Mouse (Mus musculus) lung, postnatal 0 days (tissue): ENCODE data around the gene Trim39. TPM values are rescaled to one million over a fixed set of nuclear protein-coding genes. Genes with fewer than 3 reads are reported as not detected.
A peak's percentile ranks its signal among the peaks of the same experiment; 100 is the strongest.

ENCODE experiments used
- ATAC-seq: fragments of 200-750 bp; cut with Nextera tagmentation; 2 replicates; pipeline ENCODE4 v1.8.0; 2017; ENCODE audit warnings: moderate library complexity
- DNase-seq: peaks from one replicate; pipeline ENCODE4 v3.0.0-alpha.2; 2016; ENCODE audit warnings: low spot score
- H3K27ac ChIP-seq: fragments of 300-500 bp; sonication (generic); 2 replicates; pipeline ENCODE4 v1.5.1; 2014; ENCODE audit warnings: antibody characterized with exemption, mild to moderate bottlenecking, low read length, mixed read lengths
- H3K27me3 ChIP-seq: fragments of 300-500 bp; sonication (generic); replicated peaks from 2 replicates; pipeline ENCODE4 v1.6.1; 2014; ENCODE audit warnings: low read length, mixed read lengths; ENCODE audit not compliant: insufficient read depth
- H3K36me3 ChIP-seq: fragments of 300-500 bp; sonication (generic); 2 replicates; pipeline ENCODE4 v1.6.1; 2014; ENCODE audit warnings: low read length, mixed read lengths; ENCODE audit not compliant: insufficient read depth
- H3K4me1 ChIP-seq: fragments of 300-500 bp; sonication (generic); 2 replicates; pipeline ENCODE4 v1.6.1; 2014; ENCODE audit warnings: antibody characterized with exemption, low read depth, low read length, mixed read lengths; ENCODE audit not compliant: insufficient read depth
- H3K4me2 ChIP-seq: fragments of 300-500 bp; sonication (generic); replicated peaks from 2 replicates; pipeline ENCODE4 v1.6.1; 2014; ENCODE audit warnings: low read depth, mild to moderate bottlenecking, low read length, moderate library complexity, mixed read lengths
- H3K4me3 ChIP-seq: fragments of 300-500 bp; sonication (generic); 2 replicates; pipeline ENCODE4 v1.5.1; 2014; ENCODE audit warnings: low read depth, low read length
- H3K9ac ChIP-seq: fragments of 300-500 bp; sonication (generic); replicated peaks from 2 replicates; pipeline ENCODE4 v1.6.1; 2014; ENCODE audit warnings: low read depth, mild to moderate bottlenecking
- H3K9me3 ChIP-seq: fragments of 300-500 bp; sonication (generic); 2 replicates; pipeline ENCODE4 v1.6.1; 2016; ENCODE audit warnings: low read length, mixed read lengths
- CTCF ChIP-seq: IDR thresholded peaks from 2 replicates; pipeline ENCODE4 v1.5.1; 2016; ENCODE audit warnings: antibody characterized with exemption, mild to moderate bottlenecking
- EP300 ChIP-seq: IDR thresholded peaks from 2 replicates; pipeline ENCODE4 v1.6.1; 2016; ENCODE audit warnings: antibody characterized with exemption, mild to moderate bottlenecking, control low read depth
- WGBS: fragments of 180-500 bp; shearing (Covaris S2); extraction: QIAGEN DNeasy Blood & Tissue Kit; methylation state at CpG from one replicate; pipeline ENCODE4 v1.1.7; 2014; 5-methylcytosine and 5-hydroxymethylcytosine counted together
- polyA plus RNA-seq: library from polyadenylated mRNA; unstranded; fragments of >200 nt; fragmentation: Nextera tagmentation; extraction: Ambion mirVana; gene quantifications from 2 replicates; pipeline ENCODE4 v1.2.1, GENCODE M21; 2015

Trim39 gene
- polyA plus RNA-seq, 1 experiment from 2014 or later, result 9.2 TPM

GRCm38 (mm10) chr17:36233572-36233971 is 38.5 kb downstream of the Trim39 start:
- no peak overlapping the region for H3K4me3 ChIP-seq
- H3K9me3 ChIP-seq, result no peaks in the 10 kb centered on the region
- no peaks in the 10 kb centered on the region for H3K4me1 ChIP-seq
- no peak for TF ChIP-seq EP300
- no peak for TF ChIP-seq CTCF
- 74% methylated on average over 5 of the region's 5 CpGs for WGBS
- no peaks in the 10 kb centered on the region for H3K36me3 ChIP-seq
- no peak overlapping the region for H3K27ac ChIP-seq
- no peak overlapping the region for H3K4me2 ChIP-seq
- H3K9ac ChIP-seq, result no peak overlapping the region
- H3K27me3 ChIP-seq, result peaks cover 7% of the 10 kb centered on the region
- DNase-seq, result no peak
- no peak for ATAC-seq

- Histone ChIP-seq H3K4me1 (no peaks in the 10 kb centered on the region), H3K4me2 (no peak overlapping the region), H3K36me3 (no peaks in the 10 kb centered on the region), H3K9ac (no peak overlapping the region), H3K27me3 (peaks cover 7% of the 10 kb centered on the region), H3K9me3 (no peaks in the 10 kb centered on the region), H3K4me3 (no peak overlapping the region), H3K27ac (no peak overlapping the region)
- TF ChIP-seq CTCF, result peak; percentile 82
- TF ChIP-seq EP300, result no peak
- ATAC-seq (no peak), DNase-seq (peak; percentile 97)
- WGBS, result 12% methylated on average over 34 of the region's 36 CpGs
These were observed 40.7 kb downstream of the Trim39 start for GRCm38 (mm10) chr17:36231318-36231717.

DNA sequence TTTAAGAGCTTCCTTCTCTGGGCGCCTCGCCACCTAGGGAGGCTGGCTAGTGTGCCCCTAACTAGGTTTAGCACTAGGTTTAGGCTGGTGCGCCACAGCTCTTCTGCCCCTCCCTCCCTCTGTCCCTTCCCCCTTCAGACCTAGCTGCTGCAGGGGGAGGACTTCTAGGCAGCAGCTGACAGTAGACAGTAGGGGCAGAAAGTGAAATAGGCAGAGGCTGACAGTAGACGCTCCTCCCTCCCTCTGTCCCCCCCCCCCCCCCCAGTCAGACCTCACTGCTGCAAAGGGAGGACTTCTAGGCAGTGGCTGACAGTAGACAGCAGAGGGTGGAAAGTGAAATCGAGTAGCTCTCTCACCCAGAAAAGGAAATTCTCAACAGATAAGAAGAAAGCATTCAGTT is 43.0 kb downstream of the Trim39 start:
- DNase-seq (no peak), ATAC-seq (no peak)
- Histone ChIP-seq H3K4me2 (no peak overlapping the region), H3K9me3 (no peaks in the 10 kb centered on the region), H3K4me3 (no peak overlapping the region), H3K27ac (no peak overlapping the region), H3K27me3 (peaks cover 22% of the 10 kb centered on the region), H3K4me1 (no peaks in the 10 kb centered on the region), H3K9ac (no peak overlapping the region), H3K36me3 (no peaks in the 10 kb centered on the region)
- WGBS, result 0% methylated on average over 5 of the region's 5 CpGs
- TF ChIP-seq EP300, result no peak
- no peak for TF ChIP-seq CTCF

DNA sequence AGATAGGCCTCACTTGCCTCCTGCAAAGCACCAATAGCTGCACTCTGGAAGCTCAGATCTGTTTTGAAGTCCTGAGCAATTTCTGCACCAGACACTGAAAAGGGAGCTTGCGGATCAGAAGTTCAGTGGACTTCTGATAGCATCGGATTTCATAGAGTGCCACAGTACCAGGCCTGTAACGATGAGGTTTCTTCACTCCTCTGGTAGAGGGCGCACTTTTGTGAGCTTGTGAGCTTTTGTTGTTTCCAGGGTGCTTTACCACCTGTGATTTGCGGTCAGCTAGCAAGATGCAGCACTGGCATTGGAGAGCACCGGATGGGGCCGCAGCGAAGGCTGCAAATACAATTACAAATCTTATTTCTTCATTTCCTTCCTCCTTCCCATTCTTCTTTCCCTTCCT is 45.1 kb downstream of the Trim39 start:
- no peaks in the 10 kb centered on the region for H3K9me3 ChIP-seq
- peak; percentile 52 for DNase-seq
- H3K4me3 ChIP-seq, result no peak overlapping the region
- H3K4me1 ChIP-seq, result no peaks in the 10 kb centered on the region
- H3K27me3 ChIP-seq, result peaks cover 22% of the 10 kb centered on the region
- H3K27ac ChIP-seq, result no peak overlapping the region
- no peak overlapping the region for H3K9ac ChIP-seq
- no peak overlapping the region for H3K4me2 ChIP-seq
- no peak for ATAC-seq
- TF ChIP-seq EP300, result no peak
- TF ChIP-seq CTCF, result peak; percentile 64
- WGBS, result 21% methylated on average over 8 of the region's 8 CpGs
- H3K36me3 ChIP-seq, result no peaks in the 10 kb centered on the region

DNA sequence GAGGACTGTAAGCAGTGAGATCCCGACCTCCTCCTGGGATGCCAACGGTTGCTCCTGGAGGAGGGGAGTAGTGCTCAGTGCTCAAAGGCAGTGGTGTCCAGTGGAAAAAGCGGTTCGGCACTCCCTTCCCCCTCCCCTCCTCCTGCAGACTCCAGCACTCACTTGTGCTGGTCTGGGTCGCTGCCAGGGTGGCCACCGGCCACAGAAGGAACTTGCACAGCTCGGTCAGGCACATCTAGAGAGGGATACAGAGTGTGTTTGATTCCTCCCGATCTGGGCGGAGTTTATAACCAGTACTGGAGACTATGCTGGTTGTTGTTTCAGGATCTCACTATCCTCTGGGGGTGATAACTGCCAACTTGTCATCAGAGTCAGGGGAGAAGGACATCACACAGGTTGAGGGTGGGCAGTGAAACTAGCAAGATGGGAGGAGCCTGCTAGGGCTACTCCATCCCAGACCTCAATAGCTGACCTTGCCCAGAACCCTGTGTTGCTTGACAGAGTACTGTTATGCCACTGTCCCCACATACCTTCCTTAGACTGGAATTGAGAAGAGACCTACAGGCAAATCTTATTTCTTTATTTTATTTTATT is 46.7 kb downstream of the Trim39 start:
- Histone ChIP-seq H3K4me2 (no peak overlapping the region), H3K4me1 (no peaks in the 10 kb centered on the region), H3K9ac (no peak overlapping the region), H3K36me3 (no peaks in the 10 kb centered on the region), H3K27me3 (peaks cover 22% of the 10 kb centered on the region), H3K9me3 (no peaks in the 10 kb centered on the region), H3K4me3 (no peak overlapping the region), H3K27ac (no peak overlapping the region)
- DNase-seq, result no peak
- no peak for ATAC-seq
- no peak for TF ChIP-seq EP300
- no peak for TF ChIP-seq CTCF
- WGBS, result 7% methylated on average over 9 of the region's 9 CpGs

DNA sequence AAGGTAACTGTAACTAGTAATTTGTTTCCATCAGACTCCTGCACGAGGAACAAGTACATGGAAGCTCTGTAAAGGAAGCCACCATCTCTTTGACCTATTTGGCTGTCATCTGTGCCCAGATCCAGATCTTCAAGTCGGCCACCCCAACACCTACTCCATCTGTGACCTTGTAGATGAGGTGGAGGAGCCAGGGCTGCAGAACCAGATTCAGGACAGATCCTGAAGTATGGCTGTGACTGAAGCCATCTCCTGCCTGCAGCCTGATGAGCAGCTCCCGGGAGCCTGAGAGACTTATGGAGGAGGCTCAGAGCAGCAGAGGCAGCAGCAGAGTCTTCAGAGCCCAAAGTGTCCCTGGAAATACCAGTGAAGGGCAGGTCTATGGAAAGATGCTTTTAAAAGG is 47.6 kb downstream of the Trim39 start:
- TF ChIP-seq EP300, result no peak
- TF ChIP-seq CTCF, result no peak
- 42% methylated on average over 3 of the region's 3 CpGs for WGBS
- Histone ChIP-seq H3K4me1 (no peaks in the 10 kb centered on the region), H3K4me2 (no peak overlapping the region), H3K4me3 (no peak overlapping the region), H3K9ac (no peak overlapping the region), H3K27ac (no peak overlapping the region), H3K27me3 (peaks cover 15% of the 10 kb centered on the region), H3K36me3 (no peaks in the 10 kb centered on the region), H3K9me3 (no peaks in the 10 kb centered on the region)
- DNase-seq (no peak), ATAC-seq (no peak)
